Mouse (Mus musculus) cerebellum, adult 2 months (tissue): ENCODE measurements around the gene Mamdc2. TPM values are rescaled to one million over a fixed set of nuclear protein-coding genes. Genes with fewer than 3 reads are reported as not detected.

Experiments
- DNase-seq, 2 experiments: peaks; one replicate each; pipeline ENCODE4 v3.0.0; 2021
- H3K27ac ChIP-seq: fragments of 200-500 bp; 2 replicates; pipeline ENCODE4 v1.5.1; 2012; ENCODE audit warnings: low read length, control low read depth, inconsistent platforms; ENCODE audit not compliant: insufficient read depth
- H3K27me3 ChIP-seq: fragments of 200-500 bp; 2 replicates; pipeline ENCODE4 v1.6.1; 2012; ENCODE audit warnings: inconsistent platforms, mild to moderate bottlenecking, low read length, moderate library complexity; ENCODE audit not compliant: control insufficient read depth, insufficient read depth
- H3K4me1 ChIP-seq: fragments of 200-500 bp; 2 replicates; pipeline ENCODE4 v1.6.1; 2011; ENCODE audit warnings: low read length; ENCODE audit not compliant: control insufficient read depth, insufficient read depth
- H3K4me3 ChIP-seq: fragments of 200-500 bp; replicated peaks from 2 replicates; pipeline ENCODE3; 2011; ENCODE audit warnings: mild to moderate bottlenecking, low read depth, low read length, control low read depth; ENCODE audit not compliant: insufficient read depth
- CTCF ChIP-seq: fragments of 200-500 bp; IDR thresholded peaks from 2 replicates; pipeline ENCODE4 v1.5.1; 2011; ENCODE audit warnings: low read depth, mild to moderate bottlenecking, control low read depth, low read length, moderate library complexity, borderline replicate concordance; ENCODE audit not compliant: insufficient read depth
- POLR2A ChIP-seq: fragments of 200-500 bp; IDR thresholded peaks from 2 replicates; pipeline ENCODE4 v1.6.1; 2011; ENCODE audit warnings: low read length, control low read depth, borderline replicate concordance; ENCODE audit not compliant: insufficient read depth
- WGBS: fragments of 180-500 bp; shearing (Covaris S2); methylation state at CpG from one replicate; pipeline ENCODE4 v1.1.7; 2018; 5-methylcytosine and 5-hydroxymethylcytosine counted together
- polyA plus RNA-seq: library from polyadenylated mRNA; depleted of rRNA; stranded (reverse); fragments of >200 nt; gene quantifications from 2 replicates; pipeline ENCODE4 v1.2.3, GENCODE M21; 2012

Mamdc2 gene
- polyA plus RNA-seq, 1 experiment: 2.7 TPM

DNA sequence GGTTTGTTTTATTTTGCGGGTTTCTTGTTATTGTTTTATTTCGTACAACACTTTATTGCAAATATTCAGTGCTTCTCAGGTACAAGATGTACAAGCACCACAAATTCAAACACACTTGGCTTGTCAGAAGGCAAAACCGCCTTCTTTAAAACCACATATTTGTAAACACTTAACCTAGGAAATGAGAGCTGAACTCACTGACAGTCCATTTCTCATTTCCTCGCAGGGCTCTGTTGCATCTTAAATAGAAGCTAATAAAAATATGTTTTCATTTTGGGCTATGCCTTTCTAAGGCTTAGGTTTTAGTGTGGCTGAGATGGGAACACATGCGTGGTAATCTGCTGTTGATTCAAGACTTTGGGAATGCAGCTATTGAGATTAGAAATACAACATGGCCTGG, 37.4 kb downstream of the Mamdc2 start:
- 96% methylated on average over 5 of the region's 5 CpGs for WGBS
- Histone ChIP-seq H3K4me1 (no peaks in the 10 kb centered on the region), H3K27me3 (no peaks in the 10 kb centered on the region), H3K4me3 (no peak overlapping the region), H3K27ac (no peak overlapping the region)
- DNase-seq: no peak
- TF ChIP-seq CTCF (no peak), POLR2A (no peak)

DNA sequence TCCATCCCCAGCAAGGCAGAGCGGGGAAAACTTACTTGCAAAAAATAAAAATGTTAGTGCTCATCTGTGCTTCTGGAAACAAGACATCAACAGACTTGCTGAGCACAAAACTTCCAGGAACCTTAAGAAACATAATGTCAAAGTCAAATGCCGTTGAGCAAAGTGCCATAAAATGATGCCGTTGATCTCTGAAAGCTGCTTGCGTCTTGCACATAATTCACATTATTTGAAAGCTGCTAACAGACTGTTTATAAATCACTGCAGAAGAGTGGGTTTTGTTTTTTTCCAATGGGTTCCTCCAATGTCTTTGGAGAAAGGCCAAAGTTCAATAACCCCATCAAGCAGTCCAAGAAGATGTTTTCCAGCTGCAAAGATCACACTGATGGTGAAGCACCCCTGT, 37.9 kb downstream of the Mamdc2 start:
- 91% methylated on average over 4 of the region's 4 CpGs for WGBS
- H3K4me3 ChIP-seq: no peak overlapping the region
- DNase-seq: no peak
- H3K27me3 ChIP-seq: no peaks in the 10 kb centered on the region
- TF ChIP-seq CTCF: no peak
- TF ChIP-seq POLR2A: no peak
- no peak overlapping the region for H3K27ac ChIP-seq
- no peaks in the 10 kb centered on the region for H3K4me1 ChIP-seq

DNA sequence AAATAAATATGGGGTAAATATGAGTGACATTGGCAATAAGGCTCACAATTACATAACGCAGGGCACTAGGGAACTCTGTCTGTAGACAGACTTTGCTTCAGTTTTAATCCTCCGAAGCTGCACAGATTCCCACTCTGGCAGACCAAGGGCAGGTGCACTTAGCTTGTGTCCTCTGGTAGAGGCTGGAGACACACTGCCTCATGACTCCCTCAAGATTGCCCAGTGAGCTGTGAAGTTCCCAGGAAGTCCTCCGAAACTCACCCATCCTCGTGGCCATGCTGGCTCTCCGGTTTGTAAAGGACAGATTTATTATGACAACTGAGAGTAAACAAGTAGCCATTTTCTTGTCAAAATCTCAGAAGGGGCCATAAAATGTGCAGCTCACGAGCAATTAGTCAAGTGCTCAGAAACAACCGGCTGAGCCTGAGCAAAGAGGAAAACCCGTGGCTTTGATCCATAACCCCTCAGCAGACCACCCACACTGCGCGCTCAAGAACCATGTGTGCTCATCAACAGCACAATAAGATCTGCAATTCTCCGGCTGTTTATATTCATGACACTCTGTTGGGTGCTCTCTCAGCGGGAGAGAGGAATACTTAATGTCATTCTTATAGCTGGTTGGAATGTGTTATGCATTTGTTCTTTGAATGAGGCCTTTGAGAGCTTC, 46.6 kb downstream of the Mamdc2 start:
- Histone ChIP-seq H3K27me3 (no peaks in the 10 kb centered on the region), H3K4me1 (no peaks in the 10 kb centered on the region), H3K27ac (no peak overlapping the region), H3K4me3 (no peak overlapping the region)
- TF ChIP-seq CTCF (no peak), POLR2A (no peak)
- WGBS: 48% methylated on average over 12 of the region's 12 CpGs
- DNase-seq: no peak

DNA sequence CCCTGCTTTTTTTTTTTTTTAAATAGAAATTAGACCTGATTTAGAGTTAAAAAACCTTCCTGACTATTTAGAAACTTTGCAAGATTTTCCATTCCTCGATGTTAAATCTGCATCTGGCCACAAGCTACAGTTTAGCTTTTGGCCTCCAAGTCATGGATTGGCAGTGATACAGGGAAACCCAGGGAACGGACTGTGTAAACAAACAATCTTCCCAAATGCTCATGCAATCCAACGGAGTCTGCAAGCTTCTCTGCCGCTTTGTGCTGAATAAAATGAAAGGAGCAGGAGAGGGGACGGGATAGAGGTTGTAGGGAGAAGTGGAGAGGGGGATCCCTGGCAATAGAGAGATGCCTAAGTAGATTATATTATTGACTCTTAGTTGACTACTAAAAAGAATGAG, 47.8 kb downstream of the Mamdc2 start:
- TF ChIP-seq CTCF: no peak
- no peak for TF ChIP-seq POLR2A
- H3K27ac ChIP-seq: no peak overlapping the region
- peak in 1 of 2 experiments; percentile 39 for DNase-seq
- WGBS: 28% methylated on average over 5 of the region's 5 CpGs
- no peak overlapping the region for H3K4me3 ChIP-seq
- H3K4me1 ChIP-seq: no peaks in the 10 kb centered on the region
- H3K27me3 ChIP-seq: no peaks in the 10 kb centered on the region

DNA sequence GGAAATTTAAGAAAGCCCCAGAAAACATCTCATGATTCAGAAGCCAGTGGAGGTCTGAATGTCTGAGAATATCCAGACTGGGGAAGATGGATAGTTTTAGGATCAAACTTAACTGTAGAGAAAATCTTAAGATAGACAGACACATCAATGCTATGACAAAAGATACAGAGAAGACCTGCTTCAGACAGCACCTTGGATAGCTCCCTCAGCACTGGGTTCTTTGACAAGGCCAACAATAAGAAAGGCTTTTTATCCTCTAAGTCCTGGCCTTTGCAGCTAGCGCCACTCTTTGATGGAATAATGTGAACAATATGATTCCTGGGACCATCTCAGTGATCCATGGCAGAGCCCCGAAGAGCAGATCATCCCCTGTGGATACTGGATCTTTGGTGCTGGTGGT, 52.3 kb downstream of the Mamdc2 start:
- no peak for DNase-seq
- Histone ChIP-seq H3K4me3 (no peak overlapping the region), H3K27me3 (no peaks in the 10 kb centered on the region), H3K27ac (no peak overlapping the region), H3K4me1 (no peaks in the 10 kb centered on the region)
- 75% methylated on average over 2 of the region's 2 CpGs for WGBS
- no peak for TF ChIP-seq POLR2A
- TF ChIP-seq CTCF: no peak

DNA sequence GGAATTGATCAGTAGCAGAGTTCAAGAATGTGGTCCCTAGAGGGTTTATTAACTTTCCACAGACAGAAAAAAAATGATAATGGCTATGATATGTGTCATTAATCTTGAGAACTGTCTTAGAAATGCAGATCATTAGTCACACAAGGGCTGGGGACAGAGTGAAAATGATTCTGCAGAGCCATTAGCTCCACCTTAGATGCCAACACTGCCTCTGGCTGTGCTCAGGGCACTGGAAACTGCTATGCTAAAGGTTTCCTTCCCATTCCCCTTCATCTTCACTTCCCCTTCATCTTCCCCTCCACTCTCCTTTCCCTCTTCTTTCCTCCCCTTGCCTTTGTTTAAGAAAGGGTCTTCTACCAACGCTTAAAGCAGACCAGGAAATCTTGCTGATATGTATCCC, 53.6 kb downstream of the Mamdc2 start:
- Histone ChIP-seq H3K4me3 (no peak overlapping the region), H3K27me3 (no peaks in the 10 kb centered on the region), H3K4me1 (no peaks in the 10 kb centered on the region), H3K27ac (no peak overlapping the region)
- 72% methylated on average over 1 of the region's 1 CpGs for WGBS
- DNase-seq: no peak
- TF ChIP-seq CTCF (no peak), POLR2A (no peak)

DNA sequence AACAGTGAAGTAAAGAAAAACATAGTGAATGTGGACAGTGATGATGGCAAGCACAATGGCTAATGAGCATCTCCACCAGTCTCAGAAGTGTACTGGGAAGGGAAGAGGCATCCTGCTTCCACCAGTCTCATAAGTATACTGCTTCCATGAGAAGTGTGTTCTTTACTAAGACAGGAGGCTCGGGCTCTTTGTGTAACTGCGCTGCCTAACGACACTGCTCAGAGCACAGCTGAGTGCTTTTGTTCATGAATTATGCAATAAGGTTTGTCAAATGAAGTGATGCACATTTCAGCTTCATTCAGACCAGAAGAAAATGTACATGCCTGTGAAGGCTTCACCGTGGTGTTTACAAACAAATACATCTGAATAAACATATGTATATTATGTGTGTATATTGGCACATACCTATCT, 59.4 kb downstream of the Mamdc2 start:
- no peak overlapping the region for H3K27ac ChIP-seq

DNA sequence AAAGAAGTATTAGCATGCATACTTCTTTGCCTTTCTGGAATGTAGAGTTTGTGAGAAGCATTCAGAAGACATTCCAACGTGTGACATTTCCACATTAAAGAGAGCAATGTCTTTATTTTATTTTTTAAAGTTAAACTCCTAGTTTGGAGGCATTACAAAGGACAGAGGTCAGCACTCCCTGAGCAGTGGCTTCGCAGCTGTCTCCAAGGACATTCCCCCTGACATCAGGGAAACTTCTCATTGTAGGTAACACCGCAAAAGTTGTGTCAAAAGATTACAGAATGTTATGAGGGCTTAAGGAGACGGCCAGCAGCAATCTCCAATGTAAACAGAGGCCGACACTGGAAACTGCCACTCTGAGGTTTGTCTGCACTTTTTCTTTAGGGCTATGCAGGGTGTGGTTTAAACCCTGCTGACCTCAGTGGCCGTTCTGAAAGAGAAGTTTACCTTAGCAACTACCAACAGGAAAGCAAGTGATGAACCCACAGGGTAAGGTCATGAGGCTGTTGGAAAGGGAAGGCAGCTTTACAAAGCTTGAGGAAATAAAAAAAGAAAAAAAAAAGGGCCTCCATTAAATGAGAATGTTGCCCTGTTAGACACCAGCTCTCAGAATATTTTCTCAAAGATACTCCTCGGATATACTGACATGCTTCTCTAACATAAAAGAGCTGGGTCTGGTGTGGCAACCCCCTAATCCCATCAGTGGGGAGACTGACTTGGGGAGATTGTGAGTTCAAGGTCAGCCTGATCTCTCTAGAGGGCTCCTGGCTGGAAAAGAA, 60.0 kb downstream of the Mamdc2 start:
- no peak for TF ChIP-seq POLR2A
- TF ChIP-seq CTCF: no peak
- Histone ChIP-seq H3K4me1 (no peaks in the 10 kb centered on the region), H3K4me3 (no peak overlapping the region), H3K27me3 (no peaks in the 10 kb centered on the region), H3K27ac (no peak overlapping the region)
- 71% methylated on average over 7 of the region's 7 CpGs for WGBS
- DNase-seq: no peak

More for the DNA sequence above, 59.4 kb downstream of the Mamdc2 start:
- no peak for TF ChIP-seq POLR2A
- TF ChIP-seq CTCF: no peak
- Histone ChIP-seq H3K4me3 (no peak overlapping the region), H3K27me3 (no peaks in the 10 kb centered on the region), H3K4me1 (no peaks in the 10 kb centered on the region)
- WGBS: 72% methylated on average over 4 of the region's 4 CpGs
- DNase-seq: no peak
